Mouse (Mus musculus): ENCODE results near the gene Smg7. TPM values are rescaled to one million over a fixed set of nuclear protein-coding genes. Genes with fewer than 3 reads are reported as not detected.

Smg7 gene
- 45.4 and 49.4 TPM in 2 replicates for polyA plus RNA-seq (2014; fragmentation: Nextera tagmentation; extraction: Ambion mirVana)

- no peaks in the 10 kb centered on the region for H3K9me3 ChIP-seq (ENCODE audit: control insufficient read depth, low read length)
- WGBS, result 2% methylated on average over 47 of the region's 93 CpGs
- H3K4me3 ChIP-seq (ENCODE audit: low read depth, low read length), result peak within 1 kb of the TSS; percentile 82
- DNase-seq (ENCODE audit: low spot score) (peak; percentile 86), ATAC-seq (ENCODE audit: low FRiP score) (peak; percentile 59)
- H3K27ac ChIP-seq (ENCODE audit: low read depth, low read length), result peak within 1 kb of the TSS; percentile 98
- peak within 1 kb of the TSS; percentile 88 for H3K9ac ChIP-seq (ENCODE audit: low read depth, low read length)
- H3K4me1 ChIP-seq (replicated peaks; ENCODE audit: control insufficient read depth, insufficient read depth, low read length), result no peaks in the 10 kb centered on the region
- no peaks in the 10 kb centered on the region for H3K36me3 ChIP-seq (ENCODE audit: control insufficient read depth, insufficient read depth, low read length)
- no peaks in the 10 kb centered on the region for H3K27me3 ChIP-seq (ENCODE audit: control insufficient read depth, insufficient read depth, low read length)
- peak within 1 kb of the TSS; percentile 63 for H3K4me2 ChIP-seq (replicated peaks; ENCODE audit: low read depth, low read length)
These were observed at the start of gene Smg7 for GRCm38 (mm10) chr1:152901765-152902664. Gene Smg7 (minus strand): TSS chr1:152902646.

- Histone ChIP-seq H3K36me3 (ENCODE audit: control insufficient read depth, insufficient read depth, low read length) (no peaks in the 10 kb centered on the region), H3K4me3 (ENCODE audit: low read depth, low read length) (no peak overlapping the region), H3K9me3 (ENCODE audit: control insufficient read depth, low read length) (no peaks in the 10 kb centered on the region), H3K4me2 (replicated peaks; ENCODE audit: low read depth, low read length) (no peak overlapping the region), H3K27me3 (ENCODE audit: control insufficient read depth, insufficient read depth, low read length) (no peaks in the 10 kb centered on the region), H3K27ac (ENCODE audit: low read depth, low read length) (no peak overlapping the region), H3K9ac (ENCODE audit: low read depth, low read length) (no peak overlapping the region), H3K4me1 (replicated peaks; ENCODE audit: control insufficient read depth, insufficient read depth, low read length) (no peaks in the 10 kb centered on the region)
- no peak for ATAC-seq (ENCODE audit: low FRiP score)
- no peak for DNase-seq (ENCODE audit: low spot score)
- WGBS, result 54% methylated on average over 4 of the region's 4 CpGs
These were observed 40.5 kb upstream of the Smg7 start for GRCm38 (mm10) chr1:152942977-152943376.

- ATAC-seq (ENCODE audit: low FRiP score), result no peak
- Histone ChIP-seq H3K27me3 (ENCODE audit: control insufficient read depth, insufficient read depth, low read length) (no peaks in the 10 kb centered on the region), H3K27ac (ENCODE audit: low read depth, low read length) (no peak overlapping the region), H3K4me3 (ENCODE audit: low read depth, low read length) (no peak overlapping the region), H3K4me1 (replicated peaks; ENCODE audit: control insufficient read depth, insufficient read depth, low read length) (no peaks in the 10 kb centered on the region), H3K36me3 (ENCODE audit: control insufficient read depth, insufficient read depth, low read length) (no peaks in the 10 kb centered on the region), H3K9me3 (ENCODE audit: control insufficient read depth, low read length) (no peaks in the 10 kb centered on the region), H3K9ac (ENCODE audit: low read depth, low read length) (no peak overlapping the region), H3K4me2 (replicated peaks; ENCODE audit: low read depth, low read length) (no peak overlapping the region)
- no peak for DNase-seq (ENCODE audit: low spot score)
- 74% methylated on average over 5 of the region's 5 CpGs for WGBS
These were observed 33.9 kb upstream of the Smg7 start for GRCm38 (mm10) chr1:152936365-152936764.

- H3K27ac ChIP-seq (ENCODE audit: low read depth, low read length), result no peak overlapping the region
- ATAC-seq (ENCODE audit: low FRiP score) (no peak), DNase-seq (ENCODE audit: low spot score) (no peak)
- H3K36me3 ChIP-seq (ENCODE audit: control insufficient read depth, insufficient read depth, low read length), result no peaks in the 10 kb centered on the region
- H3K4me3 ChIP-seq (ENCODE audit: low read depth, low read length), result no peak overlapping the region
- H3K4me1 ChIP-seq (replicated peaks; ENCODE audit: control insufficient read depth, insufficient read depth, low read length), result no peaks in the 10 kb centered on the region
- WGBS, result 61% methylated on average over 6 of the region's 6 CpGs
- H3K27me3 ChIP-seq (ENCODE audit: control insufficient read depth, insufficient read depth, low read length), result no peaks in the 10 kb centered on the region
- H3K4me2 ChIP-seq (replicated peaks; ENCODE audit: low read depth, low read length), result no peak overlapping the region
- H3K9me3 ChIP-seq (ENCODE audit: control insufficient read depth, low read length), result no peaks in the 10 kb centered on the region
- H3K9ac ChIP-seq (ENCODE audit: low read depth, low read length), result no peak overlapping the region
These were observed 33.0 kb upstream of the Smg7 start for GRCm38 (mm10) chr1:152935476-152935875.

GRCm38 (mm10) chr1:152933962-152934361, 31.5 kb upstream of the Smg7 start:
- ATAC-seq (ENCODE audit: low FRiP score), result no peak
- WGBS, result 55% methylated on average over 11 of the region's 11 CpGs

GRCm38 (mm10) chr1:152921786-152922185, 19.3 kb upstream of the Smg7 start:
- no peaks in the 10 kb centered on the region for H3K27me3 ChIP-seq (ENCODE audit: control insufficient read depth, insufficient read depth, low read length)
- no peak overlapping the region for H3K4me2 ChIP-seq (replicated peaks; ENCODE audit: low read depth, low read length)
- no peaks in the 10 kb centered on the region for H3K9me3 ChIP-seq (ENCODE audit: control insufficient read depth, low read length)
- ATAC-seq (ENCODE audit: low FRiP score), result no peak
- no peak overlapping the region for H3K9ac ChIP-seq (ENCODE audit: low read depth, low read length)
- no peak overlapping the region for H3K27ac ChIP-seq (ENCODE audit: low read depth, low read length)
- no peak overlapping the region for H3K4me3 ChIP-seq (ENCODE audit: low read depth, low read length)
- DNase-seq (ENCODE audit: low spot score), result no peak
- WGBS, result 86% methylated on average over 3 of the region's 3 CpGs
- H3K4me1 ChIP-seq (replicated peaks; ENCODE audit: control insufficient read depth, insufficient read depth, low read length), result no peaks in the 10 kb centered on the region
- no peaks in the 10 kb centered on the region for H3K36me3 ChIP-seq (ENCODE audit: control insufficient read depth, insufficient read depth, low read length)

More at GRCm38 (mm10) chr1:152933962-152934361, 31.5 kb upstream of the Smg7 start:
- Histone ChIP-seq H3K9ac (ENCODE audit: low read depth, low read length) (no peak overlapping the region), H3K27ac (ENCODE audit: low read depth, low read length) (no peak overlapping the region), H3K27me3 (ENCODE audit: control insufficient read depth, insufficient read depth, low read length) (no peaks in the 10 kb centered on the region), H3K9me3 (ENCODE audit: control insufficient read depth, low read length) (no peaks in the 10 kb centered on the region), H3K4me2 (replicated peaks; ENCODE audit: low read depth, low read length) (no peak overlapping the region), H3K4me1 (replicated peaks; ENCODE audit: control insufficient read depth, insufficient read depth, low read length) (no peaks in the 10 kb centered on the region), H3K36me3 (ENCODE audit: control insufficient read depth, insufficient read depth, low read length) (no peaks in the 10 kb centered on the region), H3K4me3 (ENCODE audit: low read depth, low read length) (no peak overlapping the region)
- DNase-seq (ENCODE audit: low spot score), result no peak

DNA sequence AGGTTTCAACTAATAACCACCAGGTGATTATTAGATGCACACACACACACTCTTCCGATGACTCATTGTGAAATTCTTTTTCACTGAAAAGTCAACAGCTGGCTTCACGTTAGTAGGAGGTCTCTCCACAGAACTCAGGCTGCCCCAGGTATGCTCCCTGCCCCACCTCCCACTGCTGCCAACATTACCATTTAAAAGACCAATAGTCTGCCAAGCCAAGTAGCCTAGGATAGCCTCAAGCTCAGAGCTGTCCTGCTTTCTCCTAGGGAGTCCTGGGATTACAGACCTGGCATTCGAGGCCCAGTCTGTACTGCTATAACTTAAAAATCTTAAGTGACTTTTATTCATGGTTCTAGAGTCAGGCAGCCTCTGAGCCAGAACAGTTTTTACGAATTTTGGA, 15.2 kb upstream of the Smg7 start:
- H3K27ac ChIP-seq (ENCODE audit: low read depth, low read length), result no peak overlapping the region
- H3K4me2 ChIP-seq (replicated peaks; ENCODE audit: low read depth, low read length), result no peak overlapping the region
- ATAC-seq (ENCODE audit: low FRiP score) (no peak), DNase-seq (ENCODE audit: low spot score) (no peak)
- no peak overlapping the region for H3K9ac ChIP-seq (ENCODE audit: low read depth, low read length)
- 77% methylated on average over 4 of the region's 4 CpGs for WGBS
- no peaks in the 10 kb centered on the region for H3K36me3 ChIP-seq (ENCODE audit: control insufficient read depth, insufficient read depth, low read length)
- H3K27me3 ChIP-seq (ENCODE audit: control insufficient read depth, insufficient read depth, low read length), result no peaks in the 10 kb centered on the region
- H3K4me3 ChIP-seq (ENCODE audit: low read depth, low read length), result no peak overlapping the region
- no peaks in the 10 kb centered on the region for H3K9me3 ChIP-seq (ENCODE audit: control insufficient read depth, low read length)
- no peaks in the 10 kb centered on the region for H3K4me1 ChIP-seq (replicated peaks; ENCODE audit: control insufficient read depth, insufficient read depth, low read length)

- Histone ChIP-seq H3K36me3 (ENCODE audit: control insufficient read depth, insufficient read depth, low read length) (no peaks in the 10 kb centered on the region), H3K27ac (ENCODE audit: low read depth, low read length) (no peak overlapping the region), H3K9me3 (ENCODE audit: control insufficient read depth, low read length) (no peaks in the 10 kb centered on the region), H3K4me3 (ENCODE audit: low read depth, low read length) (no peak overlapping the region), H3K4me1 (replicated peaks; ENCODE audit: control insufficient read depth, insufficient read depth, low read length) (no peaks in the 10 kb centered on the region), H3K27me3 (ENCODE audit: control insufficient read depth, insufficient read depth, low read length) (no peaks in the 10 kb centered on the region), H3K9ac (ENCODE audit: low read depth, low read length) (no peak overlapping the region), H3K4me2 (replicated peaks; ENCODE audit: low read depth, low read length) (no peak overlapping the region)
- 89% methylated on average over 5 of the region's 5 CpGs for WGBS
- DNase-seq (ENCODE audit: low spot score) (no peak), ATAC-seq (ENCODE audit: low FRiP score) (no peak)
These were observed 14.5 kb upstream of the Smg7 start for GRCm38 (mm10) chr1:152916936-152917335.

DNA sequence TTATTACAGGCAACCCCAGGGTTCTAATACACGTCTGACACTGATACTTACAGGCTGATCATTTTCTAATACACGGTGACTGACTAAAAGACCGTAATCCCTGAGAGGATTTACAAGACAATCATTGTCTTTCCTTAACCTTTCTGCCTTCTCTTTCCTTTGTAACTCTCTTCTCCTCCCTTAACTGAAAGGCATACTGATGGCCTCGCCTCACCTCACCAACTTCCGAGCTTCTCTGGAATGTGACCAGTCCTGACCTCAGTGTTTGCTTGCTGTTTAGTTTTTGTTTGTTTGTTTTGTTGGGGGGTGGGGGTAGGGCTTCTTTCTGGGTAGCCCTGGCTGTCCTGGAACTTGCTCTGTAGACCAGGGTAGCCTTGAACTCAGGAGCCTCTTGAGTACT, 13.3 kb upstream of the Smg7 start:
- H3K9ac ChIP-seq (ENCODE audit: low read depth, low read length), result no peak overlapping the region
- no peak for ATAC-seq (ENCODE audit: low FRiP score)
- H3K36me3 ChIP-seq (ENCODE audit: control insufficient read depth, insufficient read depth, low read length), result no peaks in the 10 kb centered on the region
- no peak overlapping the region for H3K27ac ChIP-seq (ENCODE audit: low read depth, low read length)
- H3K4me1 ChIP-seq (replicated peaks; ENCODE audit: control insufficient read depth, insufficient read depth, low read length), result no peaks in the 10 kb centered on the region
- no peaks in the 10 kb centered on the region for H3K27me3 ChIP-seq (ENCODE audit: control insufficient read depth, insufficient read depth, low read length)
- 38% methylated on average over 5 of the region's 5 CpGs for whole genome bisulfite sequencing
- H3K9me3 ChIP-seq (ENCODE audit: control insufficient read depth, low read length), result no peaks in the 10 kb centered on the region
- H3K4me3 ChIP-seq (ENCODE audit: low read depth, low read length), result no peak overlapping the region
- DNase-seq (ENCODE audit: low spot score), result no peak
- H3K4me2 ChIP-seq (replicated peaks; ENCODE audit: low read depth, low read length), result no peak overlapping the region

Data from hindbrain, embryonic 11.5 days (tissue).